Mouse (Mus musculus) olfactory bulb, adult 2 months (tissue): Measurements from ENCODE around the gene Dner. TPM values are rescaled to one million over a fixed set of nuclear protein-coding genes. Genes with fewer than 3 reads are reported as not detected.
A peak's percentile ranks its signal among the peaks of the same experiment; 100 is the strongest.

ENCODE experiments used
- H3K27ac ChIP-seq: fragments of 200-500 bp; 2 replicates; pipeline ENCODE4 v1.5.1; 2012; ENCODE audit warnings: low read depth, low read length; ENCODE audit not compliant: insufficient read depth
- H3K4me1 ChIP-seq: fragments of 200-500 bp; 2 replicates; pipeline ENCODE4 v1.6.1; 2012; ENCODE audit warnings: low read length; ENCODE audit not compliant: control insufficient read depth, insufficient read depth
- H3K4me3 ChIP-seq: fragments of 200-500 bp; 2 replicates; pipeline ENCODE4 v1.5.1; 2012; ENCODE audit warnings: mild to moderate bottlenecking, low read depth, low read length, moderate library complexity; ENCODE audit not compliant: insufficient read depth
- CTCF ChIP-seq: fragments of 200-500 bp; IDR thresholded peaks from 2 replicates; pipeline ENCODE4 v1.5.1; 2012; ENCODE audit warnings: low read depth, mild to moderate bottlenecking, low read length, moderate library complexity; ENCODE audit not compliant: insufficient read depth
- POLR2A ChIP-seq: fragments of 200-500 bp; IDR thresholded peaks from 2 replicates; pipeline ENCODE4 v1.6.1; 2012; ENCODE audit warnings: mild to moderate bottlenecking, low read depth, low read length, moderate library complexity; ENCODE audit not compliant: insufficient read depth
- WGBS: fragments of 180-500 bp; shearing (Covaris S2); methylation state at CpG from one replicate; pipeline ENCODE4 v1.1.7; 2018; 5-methylcytosine and 5-hydroxymethylcytosine counted together
- polyA plus RNA-seq: library from polyadenylated mRNA; stranded (reverse); fragments of >200 nt; gene quantifications from 2 replicates; pipeline ENCODE4 v1.2.4, GENCODE M21; 2012; ENCODE audit warnings: low replicate concordance; ENCODE audit not compliant: missing spikeins, insufficient read depth, insufficient read length

Dner gene
- polyA plus RNA-seq, 1 experiment = not detected

GRCm38 (mm10) chr1:84709810-84710785, 14.1 kb upstream of the Dner start:
- 8% methylated on average over 31 of the region's 31 CpGs for WGBS
- TF ChIP-seq CTCF = no peak
- TF ChIP-seq POLR2A = 0 out of 2 replicates have a peak, but pooled peaks have one; percentile 28
- peaks cover 2% of the 10 kb centered on the region; the same call in 1 of the 2 replicates for H3K4me1 ChIP-seq
- H3K27ac ChIP-seq = no peak overlapping the region
- H3K4me3 ChIP-seq = peak overlapping the region; percentile 46

GRCm38 (mm10) chr1:84709406-84709805, 13.4 kb upstream of the Dner start:
- Histone ChIP-seq H3K27ac (no peak overlapping the region), H3K4me3 (peak overlapping the region; percentile 25; the same call in 1 of the 2 replicates), H3K4me1 (peaks cover 2% of the 10 kb centered on the region; the same call in 1 of the 2 replicates)
- TF ChIP-seq POLR2A (no peak), CTCF (no peak)
- 25% methylated on average over 5 of the region's 5 CpGs for WGBS

- Histone ChIP-seq H3K4me1 (0 out of 2 replicates have a peak, but pooled peaks cover 5% of the 10 kb centered on the region), H3K4me3 (no peak overlapping the region), H3K27ac (no peak overlapping the region)
- WGBS = 95% methylated on average over 6 of the region's 6 CpGs
- no peak for TF ChIP-seq CTCF
Measured at GRCm38 (mm10) chr1:84700254-84700653, 4.2 kb upstream of the Dner start.

DNA sequence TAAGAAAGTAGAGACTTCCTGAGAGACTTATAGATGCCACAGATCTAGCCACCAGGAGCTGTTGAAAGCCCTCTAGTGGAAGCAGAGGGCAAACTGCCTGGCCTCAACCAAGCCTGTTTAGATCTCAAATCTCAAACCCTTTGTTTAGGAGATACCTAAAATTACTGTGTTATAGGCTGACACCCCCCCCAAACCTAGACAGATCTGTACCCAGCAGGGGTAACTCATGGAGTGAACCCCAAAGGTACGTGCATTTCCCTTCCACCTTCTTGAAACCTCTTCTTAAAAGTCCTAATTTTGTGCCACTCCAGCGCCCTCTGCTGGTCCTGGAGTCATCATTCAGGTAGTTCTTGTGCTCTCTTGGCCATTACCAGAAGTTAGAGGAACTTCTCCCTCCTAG, 1.1 kb upstream of the Dner start:
- WGBS = 1% methylated on average over 2 of the region's 2 CpGs
- no peak overlapping the region for H3K27ac ChIP-seq

GRCm38 (mm10) chr1:84694688-84695474, 1.1 kb downstream of the Dner start:
- H3K4me1 ChIP-seq = peaks cover 16% of the 10 kb centered on the region
- WGBS = 5% methylated on average over 26 of the region's 26 CpGs
- peak overlapping the region; percentile 28; the same call in 1 of the 2 replicates for H3K27ac ChIP-seq
- no peak for TF ChIP-seq POLR2A
- TF ChIP-seq CTCF = 0 out of 2 replicates have a peak, but pooled peaks have one; percentile 6
- H3K4me3 ChIP-seq = peak overlapping the region; percentile 82

More for the DNA sequence above, 1.1 kb upstream of the Dner start:
- peaks cover 15% of the 10 kb centered on the region for H3K4me1 ChIP-seq
- H3K4me3 ChIP-seq = no peak overlapping the region
- no peak for TF ChIP-seq POLR2A
- TF ChIP-seq CTCF = peak; percentile 42

DNA sequence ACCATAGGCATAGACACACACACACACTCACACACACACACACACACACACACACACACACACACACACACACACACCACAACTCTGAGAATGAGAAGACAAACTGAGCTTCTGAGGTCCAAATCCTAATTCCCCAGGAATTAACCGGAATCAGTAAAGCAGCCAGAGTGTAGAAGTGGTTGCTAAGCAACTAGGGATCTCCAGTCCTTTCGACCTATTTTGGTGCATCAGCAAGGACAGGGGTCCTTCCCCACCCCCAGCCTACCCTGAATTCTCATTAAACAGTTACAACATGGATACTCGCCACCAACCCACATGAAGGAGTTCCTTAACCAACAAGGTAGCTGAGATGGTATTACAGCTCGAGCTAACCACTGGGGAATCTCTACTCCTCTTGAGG, 18.1 kb downstream of the Dner start:
- Histone ChIP-seq H3K27ac (no peak overlapping the region), H3K4me1 (peaks cover 7% of the 10 kb centered on the region), H3K4me3 (no peak overlapping the region)
- 51% methylated on average over 4 of the region's 4 CpGs for WGBS
- TF ChIP-seq CTCF = no peak
- TF ChIP-seq POLR2A = no peak

DNA sequence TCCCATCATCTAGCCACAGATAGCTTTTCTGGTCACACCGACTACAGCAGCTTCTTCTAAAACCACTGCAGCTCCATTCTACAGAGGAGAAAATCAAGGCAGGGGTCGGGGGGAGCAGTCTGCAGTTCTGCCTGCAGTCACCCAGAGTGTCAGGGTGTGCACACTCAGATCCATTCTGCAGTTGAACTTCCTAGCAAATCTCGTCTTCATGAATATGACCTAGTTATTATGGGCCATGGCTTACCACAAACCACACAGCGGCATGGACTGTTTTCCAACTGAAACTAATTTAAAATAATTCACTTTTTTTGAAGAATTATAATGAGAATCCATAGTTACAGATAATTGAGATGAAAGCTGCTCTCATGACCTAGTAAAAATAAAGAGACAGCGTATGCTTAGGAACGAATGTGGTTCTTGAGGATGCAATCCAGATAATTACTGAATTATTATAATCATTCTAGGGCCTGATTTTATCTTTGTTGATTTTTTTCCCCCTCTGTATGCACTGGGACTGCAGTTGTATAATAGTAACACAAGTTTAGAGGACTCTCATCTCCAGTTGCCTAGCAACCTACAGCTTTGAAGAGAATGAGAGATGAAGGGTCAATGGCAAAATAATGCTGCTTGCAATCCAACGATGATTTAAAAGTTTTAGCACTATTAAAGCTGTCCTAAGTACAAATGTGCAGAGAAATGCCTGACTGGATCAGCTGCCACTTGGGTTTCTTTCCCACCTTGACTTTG, 27.7 kb downstream of the Dner start:
- Histone ChIP-seq H3K4me1 (no peaks in the 10 kb centered on the region; the same call in 1 of the 2 replicates), H3K4me3 (no peak overlapping the region), H3K27ac (no peak overlapping the region)
- TF ChIP-seq CTCF (no peak), POLR2A (no peak)
- 54% methylated on average over 7 of the region's 7 CpGs for WGBS

- Histone ChIP-seq H3K4me1 (no peaks in the 10 kb centered on the region; the same call in 1 of the 2 replicates), H3K27ac (no peak overlapping the region), H3K4me3 (no peak overlapping the region)
- 68% methylated on average over 4 of the region's 4 CpGs for WGBS
- no peak for TF ChIP-seq POLR2A
Measured at GRCm38 (mm10) chr1:84667660-84668059, 28.4 kb downstream of the Dner start.
